9 mouse cellular contexts compared by ENCODE assay signal in genomic region chr14:7960616-7961015, GRCm38 (mm10). TPM values are rescaled to one million over a fixed set of nuclear protein-coding genes. Genes with fewer than 3 reads are reported as not detected.
DNase-seq lines count a peak whose midpoint lies in the region; ATAC-seq and TF ChIP-seq lines count a peak whose summit lies in the region.
"Had no signal": no experiment of that assay in that cellular context is flagged by ENCODE, and none has a peak within 500 bp of the region (broad histone marks: within the 10 kb centered on the region; RNA-seq: fewer than 3 reads in every experiment).

No protein-coding gene starts in this region.

- H3K4me3 ChIP-seq in liver, adult 2 months (ENCODE audit: insufficient read depth, low read depth, low read length) = no peak overlapping the region
- H3K4me3 ChIP-seq in liver, embryonic 11.5 days (ENCODE audit: low read depth, low read length) = no peak overlapping the region
- H3K4me3 ChIP-seq in cerebellum, adult 2 months (replicated peaks; ENCODE audit: insufficient read depth, low read depth, low read length) = no peak overlapping the region
- no peak overlapping the region for H3K4me3 ChIP-seq in forebrain, postnatal 0 days (ENCODE audit: low read depth, low read length)

- H3K79me2 ChIP-seq in liver, adult 2 months (ENCODE audit: control insufficient read depth, insufficient read depth, low read length) = no peaks in the 10 kb centered on the region

- WGBS in liver, adult 2 months = 80% methylated on average over 11 of the region's 11 CpGs
- 58% methylated on average over 11 of the region's 11 CpGs for WGBS in liver, embryonic 11.5 days
- 43% methylated on average over 11 of the region's 11 CpGs for WGBS in cerebellum, adult 2 months
- WGBS in forebrain, postnatal 0 days = 46% methylated on average over 11 of the region's 11 CpGs

- no peaks in the 10 kb centered on the region for H3K9me3 ChIP-seq in liver, embryonic 11.5 days (ENCODE audit: control insufficient read depth, low read length)
- H3K9me3 ChIP-seq in forebrain, postnatal 0 days (ENCODE audit: low read length) = no peaks in the 10 kb centered on the region

- ATAC-seq in liver, embryonic 11.5 days (replicated peaks; ENCODE audit: low FRiP score) = no peak; the same call in 1 of the 2 replicates
- peak; percentile 67 for ATAC-seq in forebrain, postnatal 0 days

- H3K9ac ChIP-seq in liver, adult 2 months (ENCODE audit: low read depth, low read length) = no peak overlapping the region
- H3K9ac ChIP-seq in liver, embryonic 11.5 days (ENCODE audit: low read depth, low read length) = no peak overlapping the region
- no peak overlapping the region for H3K9ac ChIP-seq in forebrain, postnatal 0 days

- intact Hi-C loops in left cerebral cortex, postnatal 36 days (cut with DNase I) = loop anchor here (10.0 kb wide), 1 partner anchor 374 kb away; no protein-coding TSS in a partner anchor

- H3K27ac ChIP-seq in liver, adult 2 months (replicated peaks; ENCODE audit: insufficient read depth, low read depth, low read length) = no peak overlapping the region
- H3K27ac ChIP-seq in liver, embryonic 11.5 days (ENCODE audit: low read depth, low read length) = no peak overlapping the region
- H3K27ac ChIP-seq in cerebellum, adult 2 months (ENCODE audit: insufficient read depth, low read length) = no peak overlapping the region
- H3K27ac ChIP-seq in forebrain, postnatal 0 days (ENCODE audit: low read depth, low read length) = no peak overlapping the region

- H3K4me2 ChIP-seq in liver, embryonic 11.5 days = no peak overlapping the region
- H3K4me2 ChIP-seq in forebrain, postnatal 0 days (ENCODE audit: low read depth) = no peak overlapping the region

- H3K4me1 ChIP-seq in liver, adult 2 months (ENCODE audit: control insufficient read depth, insufficient read depth, low read length) = peaks cover 1% of the 10 kb centered on the region; the same call in 1 of the 2 replicates
- no peaks in the 10 kb centered on the region; the same call in 1 of the 2 replicates for H3K4me1 ChIP-seq in liver, embryonic 11.5 days (replicated peaks; ENCODE audit: control insufficient read depth, insufficient read depth, low read length)
- H3K4me1 ChIP-seq in cerebellum, adult 2 months (ENCODE audit: control insufficient read depth, insufficient read depth, low read length) = peaks cover 4% of the 10 kb centered on the region; the same call in 1 of the 2 replicates
- H3K4me1 ChIP-seq in forebrain, postnatal 0 days (ENCODE audit: insufficient read depth) = peaks cover 4% of the 10 kb centered on the region; the same call in 1 of the 2 replicates

- peak; percentile 43 for TF ChIP-seq CTCF in liver, adult 2 months (IDR thresholded peaks at IDR 0.05; ENCODE audit: low read depth, low read length)
- peak; percentile 57; the same call in 1 of the 2 replicates for TF ChIP-seq CTCF in cerebellum, adult 2 months (IDR thresholded peaks at IDR 0.05; ENCODE audit: borderline replicate concordance, insufficient read depth, low read depth, low read length)
- peak; percentile 66 for TF ChIP-seq CTCF in forebrain, postnatal 0 days (IDR thresholded peaks at IDR 0.05; ENCODE audit: low read depth)

- no peak for DNase-seq in liver, adult 2 months (ENCODE audit: extremely low read depth, low read depth, low spot score)
- no peak for DNase-seq in liver, embryonic 11.5 days (ENCODE audit: low spot score)
- DNase-seq in cerebellum, adult 2 months = peak; percentile 51
- DNase-seq in forebrain, postnatal 0 days = peak; percentile 49
- peak; percentile 27 to 36 for DNase-seq in left cerebral cortex, postnatal 36 days (ENCODE audit: low spot score in 2 of 2)
- peak; percentile 40 for DNase-seq in right cerebral cortex, postnatal 25 days
- DNase-seq in spleen, postnatal 4 days (ENCODE audit: low spot score in 2 of 2) = no peak
- no peak for DNase-seq in adrenal gland, adult 2 months

- TF ChIP-seq POLR2A in liver, adult 2 months (IDR thresholded peaks at IDR 0.05; ENCODE audit: extremely low read depth, insufficient read depth, low read length) = no peak
- TF ChIP-seq POLR2A in cerebellum, adult 2 months (IDR thresholded peaks at IDR 0.05; ENCODE audit: borderline replicate concordance, insufficient read depth, low read length) = no peak

- no peaks in the 10 kb centered on the region for H3K27me3 ChIP-seq in liver, adult 2 months (ENCODE audit: control insufficient read depth, insufficient read depth, low read length)
- H3K27me3 ChIP-seq in liver, embryonic 11.5 days (replicated peaks; ENCODE audit: control insufficient read depth, insufficient read depth, low read length) = no peaks in the 10 kb centered on the region
- no peaks in the 10 kb centered on the region for H3K27me3 ChIP-seq in cerebellum, adult 2 months (ENCODE audit: control insufficient read depth, insufficient read depth, low read length)
- H3K27me3 ChIP-seq in forebrain, postnatal 0 days (ENCODE audit: insufficient read depth, low read length) = no peaks in the 10 kb centered on the region

- H3K36me3 ChIP-seq in liver, adult 2 months (ENCODE audit: control insufficient read depth, insufficient read depth, low read length) = no peaks in the 10 kb centered on the region
- no peaks in the 10 kb centered on the region for H3K36me3 ChIP-seq in liver, embryonic 11.5 days (ENCODE audit: control insufficient read depth, insufficient read depth, low read length)
- H3K36me3 ChIP-seq in forebrain, postnatal 0 days (ENCODE audit: insufficient read depth) = no peaks in the 10 kb centered on the region

RNA-seq across cellular contexts. Expression of gene Gm45521, which starts 3.5 kb away (rescaled TPM):
- not detected in 2 replicates for total RNA-seq in liver, adult 2 months (2014; rRNA removed)
- not detected in 2 replicates for polyA plus RNA-seq in liver, adult 2 months (2012; rRNA removed)
- polyA plus RNA-seq in liver, embryonic 11.5 days (2014; fragmentation: Nextera tagmentation; extraction: Ambion mirVana) = not detected in 2 replicates
- polyA plus RNA-seq in cerebellum, adult 2 months (2012; rRNA removed) = not detected in 2 replicates
- total RNA-seq in forebrain, postnatal 0 days (2014; rRNA removed) = 0.31 TPM in 1 of 2 replicates, not detected in the other
- polyA plus RNA-seq in forebrain, postnatal 0 days (2015; fragmentation: Nextera tagmentation; extraction: Ambion mirVana) = not detected in 2 replicates
- total RNA-seq in left cerebral cortex, postnatal 36 days (2021) = not detected
- total RNA-seq in adrenal gland, adult 2 months (2021) = not detected
- not detected in 2 replicates for polyA plus RNA-seq in adrenal gland, adult 2 months (2012; rRNA removed)

RNA-seq across cellular contexts. Expression of gene Dnase1l3, which starts 33.8 kb away (rescaled TPM):
- 10.0 and 10.9 TPM in 2 replicates for total RNA-seq in liver, adult 2 months (2014; rRNA removed)
- polyA plus RNA-seq in liver, adult 2 months (2012; rRNA removed) = 20.5 and 24.3 TPM in 2 replicates
- polyA plus RNA-seq in liver, embryonic 11.5 days (2014; fragmentation: Nextera tagmentation; extraction: Ambion mirVana) = 0.73 and 0.79 TPM in 2 replicates
- polyA plus RNA-seq in cerebellum, adult 2 months (2012; rRNA removed) = 0.02 TPM in 1 of 2 replicates, not detected in the other
- not detected in 2 replicates for total RNA-seq in forebrain, postnatal 0 days (2014; rRNA removed)
- polyA plus RNA-seq in forebrain, postnatal 0 days (2015; fragmentation: Nextera tagmentation; extraction: Ambion mirVana) = 0.05 and 0.10 TPM in 2 replicates
- not detected for total RNA-seq in left cerebral cortex, postnatal 36 days (2021)
- 1 to 10 TPM in 1 of 2 experiments, under 1 TPM in 1; 0.24 to 1.5 TPM for total RNA-seq in adrenal gland, adult 2 months (2021)
- polyA plus RNA-seq in adrenal gland, adult 2 months (2012; rRNA removed) = 0.32 and 0.63 TPM in 2 replicates
- total RNA-seq: layer of hippocampus, adult 8-10 months had no signal

RNA-seq across cellular contexts. Expression of gene Abhd6, which starts 42.1 kb away (rescaled TPM):
- 17.4 and 29.2 TPM in 2 replicates for total RNA-seq in liver, adult 2 months (2014; rRNA removed)
- 39.6 and 45.2 TPM in 2 replicates for polyA plus RNA-seq in liver, adult 2 months (2012; rRNA removed)
- polyA plus RNA-seq in liver, embryonic 11.5 days (2014; fragmentation: Nextera tagmentation; extraction: Ambion mirVana) = 11.9 and 15.0 TPM in 2 replicates
- polyA plus RNA-seq in cerebellum, adult 2 months (2012; rRNA removed) = 56.0 and 59.1 TPM in 2 replicates
- total RNA-seq in forebrain, postnatal 0 days (2014; rRNA removed) = 8.0 and 11.2 TPM in 2 replicates
- 28.5 and 36.2 TPM in 2 replicates for polyA plus RNA-seq in forebrain, postnatal 0 days (2015; fragmentation: Nextera tagmentation; extraction: Ambion mirVana)
- 10 to 100 TPM; 63.4 to 74.0 TPM for total RNA-seq in left cerebral cortex, postnatal 36 days (2021)
- 100 to 1,000 TPM in 1 of 2 experiments, 10 to 100 TPM in 1; 78.0 to 123 TPM for total RNA-seq in adrenal gland, adult 2 months (2021)
- 60.1 and 103 TPM in 2 replicates for polyA plus RNA-seq in adrenal gland, adult 2 months (2012; rRNA removed)

Comparison
In these comparisons a context has a peak if more than half of its experiments do, and no peak if none do; other contexts are left out.
1. RNA of gene Dnase1l3, which starts 33.8 kb away (polyA plus RNA-seq): 20.5 to 24.3 TPM in liver, adult 2 months; 0.73 to 0.79 TPM in liver, embryonic 11.5 days, 0.32 to 0.63 TPM in adrenal gland, adult 2 months, 0.05 to 0.10 TPM in forebrain, postnatal 0 days and 0.02 TPM in cerebellum, adult 2 months; every median in the first group is over 10 times any median in the second.
2. DNase-seq: peak in cerebellum, adult 2 months (2 of 2), forebrain, postnatal 0 days (single experiment), left cerebral cortex, postnatal 36 days (2 of 2) and right cerebral cortex, postnatal 25 days (single experiment); none in liver, adult 2 months (single experiment), liver, embryonic 11.5 days (single experiment), spleen, postnatal 4 days (0 of 2) and adrenal gland, adult 2 months (single experiment).
3. Peak in every context shown above with its lines, with median percentiles within 50 percentile points of each other: CTCF ChIP-seq.